Mouse (Mus musculus) testis, postnatal 14 days (tissue): Measurements from ENCODE around the gene Homer1.

Experiments
- DNase-seq: peaks from one replicate; pipeline ENCODE4 v3.0.0; 2021; ENCODE audit warnings: low spot score

The Homer1 gene

DNA sequence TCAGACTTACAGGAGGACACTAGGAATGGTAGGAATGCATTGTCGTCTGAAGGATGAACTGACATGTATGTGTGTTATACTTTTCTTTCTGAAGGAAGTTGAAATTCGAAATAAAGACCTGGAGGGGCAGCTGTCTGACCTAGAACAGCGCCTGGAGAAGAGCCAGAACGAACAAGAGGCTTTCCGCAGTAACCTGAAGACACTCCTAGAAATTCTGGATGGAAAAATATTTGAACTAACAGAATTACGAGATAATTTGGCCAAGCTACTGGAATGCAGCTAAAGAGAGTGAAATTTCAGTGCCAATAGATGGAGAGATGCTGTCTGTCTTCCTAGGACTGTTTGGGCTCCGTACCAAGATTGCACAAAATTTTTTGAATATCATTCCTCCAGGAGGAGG, 102.5 kb downstream of the Homer1 start:
- DNase-seq = no peak

- no peak for DNase-seq
Observed at GRCm38 (mm10) chr13:93406855-93407254, 107.4 kb downstream of the Homer1 start.

- DNase-seq = no peak
Observed at GRCm38 (mm10) chr13:93410343-93410742, 110.9 kb downstream of the Homer1 start.

DNA sequence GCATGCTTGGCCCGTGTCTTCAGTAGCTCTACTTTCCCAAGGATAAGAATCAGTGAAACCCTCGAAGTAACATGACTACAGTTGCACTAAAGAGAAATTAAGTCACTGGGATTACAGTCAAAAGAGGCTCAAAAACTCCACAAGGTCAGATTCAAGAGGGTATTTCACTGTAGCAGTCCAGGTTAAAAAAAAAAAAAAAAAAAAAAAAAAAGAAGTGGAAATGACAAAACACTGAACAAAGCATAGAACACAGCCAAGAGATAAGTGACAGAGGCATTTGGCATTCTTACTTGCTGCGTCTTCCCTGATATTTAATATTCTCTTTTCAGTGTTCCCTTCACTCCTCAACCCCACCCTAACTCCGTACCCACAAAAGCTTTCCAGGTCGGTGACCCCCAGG, 115.6 kb downstream of the Homer1 start:
- no peak for DNase-seq

DNA sequence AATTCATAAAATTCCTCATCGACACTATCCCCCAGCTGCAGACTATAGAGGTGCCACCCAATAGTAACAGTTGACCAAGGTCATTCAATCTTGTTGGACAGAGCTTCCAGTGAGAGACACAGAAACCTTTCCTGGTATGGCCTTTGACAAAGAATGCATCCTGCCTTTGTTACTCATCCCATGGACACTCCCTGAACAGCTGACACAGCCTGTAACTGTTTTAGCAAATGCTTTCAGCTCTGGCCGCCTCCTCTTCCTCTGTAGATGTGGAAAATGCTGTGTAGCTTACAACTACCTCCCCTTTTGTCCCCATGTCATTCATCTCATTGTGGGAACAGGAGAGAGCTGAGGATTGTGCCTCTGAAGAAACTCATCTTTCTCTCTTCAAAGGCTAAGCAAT, 118.9 kb downstream of the Homer1 start:
- no peak for DNase-seq

DNA sequence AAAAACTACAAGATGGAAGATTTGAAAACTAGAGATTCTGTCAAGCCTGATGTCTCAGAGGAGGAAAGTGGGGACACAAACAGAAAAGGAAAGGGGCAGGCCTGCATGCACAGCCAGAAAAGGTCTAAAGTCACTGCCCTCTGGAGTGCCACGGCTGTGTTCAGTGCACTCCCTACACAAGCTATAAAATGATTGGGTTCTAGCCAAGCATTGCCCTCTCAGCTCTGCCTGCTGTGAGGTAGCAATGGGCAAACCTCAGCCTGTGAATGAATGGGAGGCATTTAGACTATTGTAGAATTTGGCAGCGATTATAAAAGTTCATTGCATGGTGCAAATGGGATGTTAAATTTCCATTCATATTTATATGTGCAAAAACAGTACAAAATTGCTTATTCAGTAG, 120.3 kb downstream of the Homer1 start:
- no peak for DNase-seq

GRCm38 (mm10) chr13:93423224-93423623, 123.8 kb downstream of the Homer1 start:
- no peak for DNase-seq

GRCm38 (mm10) chr13:93427920-93428876, 128.8 kb downstream of the Homer1 start:
- DNase-seq = no peak

DNA sequence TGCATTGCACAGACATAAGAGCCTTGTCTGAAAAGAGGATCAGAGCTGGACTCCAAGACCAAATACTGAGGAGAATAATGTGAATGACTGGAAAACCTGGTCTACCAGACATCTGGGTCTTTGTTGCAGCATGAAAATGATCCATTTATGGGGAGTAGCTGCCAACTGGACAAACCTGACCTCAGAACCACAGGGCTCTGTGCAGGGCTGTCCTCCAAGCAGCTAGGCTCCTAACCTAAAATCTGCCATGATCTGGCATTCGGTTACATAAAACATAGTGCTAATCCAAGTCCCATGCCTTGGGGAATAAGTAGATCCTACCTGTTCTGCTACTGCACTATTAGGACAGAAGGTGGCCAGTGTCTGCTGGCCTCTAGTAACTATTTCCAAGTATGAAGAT, 129.8 kb downstream of the Homer1 start:
- no peak for DNase-seq

DNA sequence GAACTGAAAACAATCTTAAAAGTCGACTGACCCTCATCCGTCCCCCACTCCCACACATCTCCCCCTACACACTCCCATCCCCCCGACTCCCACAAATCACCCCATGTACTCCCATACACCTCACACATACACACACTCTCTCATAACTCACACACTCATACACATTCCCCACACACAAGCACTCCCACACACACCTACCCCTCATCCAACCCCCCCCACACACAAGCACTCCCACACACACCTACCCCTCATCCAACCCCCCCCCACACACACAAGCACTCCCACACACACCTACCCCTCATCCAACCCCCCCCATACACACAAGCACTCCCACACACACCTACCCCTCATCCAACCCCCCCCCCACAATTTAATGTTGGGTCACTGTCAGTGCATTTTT, 140.7 kb downstream of the Homer1 start:
- no peak for DNase-seq

- DNase-seq = no peak
Observed at GRCm38 (mm10) chr13:93453275-93453674, 153.8 kb downstream of the Homer1 start.
